Mouse (Mus musculus) liver, postnatal 0 days (tissue): Measurements from ENCODE around the gene Mgp.

ENCODE experiments used
- CTCF ChIP-seq: sonication (generic); IDR thresholded peaks from 2 replicates; pipeline ENCODE4 v1.5.1; 2016; ENCODE audit warnings: antibody characterized with exemption, low read depth
- EP300 ChIP-seq: IDR thresholded peaks from 2 replicates; pipeline ENCODE4 v1.6.1; 2016; ENCODE audit warnings: antibody characterized with exemption, low read depth, mild to moderate bottlenecking

DNA sequence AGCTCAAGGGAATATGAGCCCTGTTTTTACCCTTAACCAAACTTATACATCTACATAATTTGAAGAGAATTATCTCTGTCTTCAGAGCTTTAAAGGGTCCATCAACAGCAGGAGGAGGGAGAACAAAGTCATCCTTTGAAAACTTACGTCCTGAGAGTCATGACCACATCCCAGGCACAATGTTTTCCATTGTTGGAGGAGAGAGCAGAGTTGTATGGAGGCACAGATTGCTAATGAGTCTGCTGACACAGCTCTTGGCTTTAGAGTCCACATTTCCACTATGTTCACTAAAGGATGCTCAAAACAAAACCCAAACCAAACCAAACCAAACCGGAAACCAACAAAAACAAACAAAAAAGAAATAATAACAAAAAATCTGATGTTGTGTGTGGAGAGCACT is 30.7 kb downstream of the Mgp start:
- TF ChIP-seq CTCF (no peak), EP300 (no peak)
